Mouse (Mus musculus) T-helper 1 cell (primary cell): Measurements from ENCODE around the gene Cdh24.
"Not testable (repeated sequence)": the region's sequence is repeated elsewhere in the genome, so short reads cannot be mapped to it uniquely, and the experiment has no call there.

Experiments used
- in situ Hi-C: fragments of 300-600 bp; cut with MboI, MseI; formaldehyde crosslinking; loops from one replicate; pipeline ENCODE4 v1.15.1; 2025; ENCODE audit warnings: high pct_unique_total_duplicates

The Cdh24 gene

GRCm38 (mm10) chr14:54643011-54643410 is 1.8 kb upstream of the Cdh24 start:
- in situ Hi-C loops, result loop anchor here (5.0 kb wide), 1 partner anchor 76 kb away; no protein-coding TSS in a partner anchor

DNA sequence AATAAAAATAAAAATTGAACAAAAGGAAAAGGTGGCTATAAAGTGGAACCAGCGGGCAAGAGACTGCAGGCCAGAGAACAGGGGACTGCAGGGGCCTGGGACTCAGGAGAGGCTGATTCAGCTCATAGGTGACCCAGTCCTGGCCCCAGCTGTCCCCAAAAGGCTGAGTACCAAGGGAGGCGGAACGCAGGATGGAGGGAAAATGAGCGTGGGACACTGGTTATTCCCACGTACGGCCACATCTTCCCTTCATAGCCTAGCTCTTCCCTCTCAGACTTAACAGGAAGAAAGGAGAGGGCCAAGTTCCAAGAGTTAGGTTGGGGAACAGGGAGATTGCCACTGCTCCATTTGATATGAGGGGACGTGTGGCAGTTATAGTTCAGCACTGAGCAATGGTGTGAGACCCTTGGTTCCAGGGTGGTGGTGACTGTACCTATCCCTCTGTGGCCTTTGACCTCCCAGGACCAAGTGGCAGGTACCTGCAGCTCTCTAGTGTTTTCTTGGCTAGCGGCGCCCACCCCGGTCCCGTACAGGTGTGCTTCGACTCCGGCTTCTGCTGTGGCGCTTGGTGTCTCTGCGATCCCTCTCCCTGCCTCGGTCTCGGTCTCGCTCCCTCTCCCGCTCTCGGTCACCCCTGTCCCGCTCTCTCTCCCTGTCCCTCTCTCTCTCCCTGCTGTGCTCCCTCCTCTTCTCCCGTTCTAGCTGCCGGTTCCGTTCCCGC is 1.2 kb upstream of the Cdh24 start:
- in situ Hi-C loops, result loop anchor here (5.0 kb wide), 1 partner anchor 75 kb away; no protein-coding TSS in a partner anchor

DNA sequence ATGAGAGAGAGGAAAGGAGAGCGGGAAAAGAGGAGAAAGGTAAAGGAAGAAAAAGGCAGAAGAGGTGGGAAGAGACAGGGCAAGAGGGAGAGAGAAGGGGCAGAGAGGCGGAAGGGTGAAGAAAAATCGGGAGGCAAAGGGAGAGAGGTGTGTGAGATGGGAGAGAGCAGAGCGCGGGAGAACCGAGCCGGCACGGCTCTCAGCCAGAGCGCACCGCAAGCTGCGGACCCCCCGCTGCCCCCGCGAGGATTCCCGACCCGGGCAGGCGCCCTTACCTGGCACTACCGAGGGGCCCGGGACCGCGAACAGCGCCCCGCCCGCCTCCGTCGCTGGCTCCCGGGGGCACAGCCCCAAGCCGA is 239 bp downstream of the Cdh24 start, which contains the start of gene Gm17606:
TSS of gene Gm17606 (plus strand) at position 7 of the 359 bp plus-strand sequence.
- in situ Hi-C loops, result loop anchor here (5.0 kb wide), 1 partner anchor 74 kb away; no protein-coding TSS in a partner anchor

DNA sequence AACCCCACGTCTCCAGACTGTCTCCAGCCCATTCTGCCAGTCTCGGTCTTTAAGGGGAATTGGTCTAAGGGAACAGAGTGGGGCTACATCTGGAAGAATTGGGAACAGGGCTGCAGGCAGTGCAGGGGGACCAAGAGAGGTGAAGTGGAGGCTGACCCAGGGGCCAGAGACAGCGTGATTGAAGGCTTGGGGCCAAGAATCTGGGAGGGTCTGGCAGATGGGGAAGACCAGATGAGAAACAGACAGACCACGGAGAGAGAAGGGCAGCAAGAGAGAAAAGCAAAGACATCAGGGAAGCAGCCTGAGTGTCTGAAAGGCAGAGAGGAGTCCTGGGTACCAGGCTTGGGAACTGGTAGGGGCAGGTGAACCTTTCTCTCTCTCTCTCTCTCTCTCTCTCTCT is 1.0 kb downstream of the Cdh24 start:
- in situ Hi-C loops, result loop anchor here (5.0 kb wide), 1 partner anchor 73 kb away; no protein-coding TSS in a partner anchor

DNA sequence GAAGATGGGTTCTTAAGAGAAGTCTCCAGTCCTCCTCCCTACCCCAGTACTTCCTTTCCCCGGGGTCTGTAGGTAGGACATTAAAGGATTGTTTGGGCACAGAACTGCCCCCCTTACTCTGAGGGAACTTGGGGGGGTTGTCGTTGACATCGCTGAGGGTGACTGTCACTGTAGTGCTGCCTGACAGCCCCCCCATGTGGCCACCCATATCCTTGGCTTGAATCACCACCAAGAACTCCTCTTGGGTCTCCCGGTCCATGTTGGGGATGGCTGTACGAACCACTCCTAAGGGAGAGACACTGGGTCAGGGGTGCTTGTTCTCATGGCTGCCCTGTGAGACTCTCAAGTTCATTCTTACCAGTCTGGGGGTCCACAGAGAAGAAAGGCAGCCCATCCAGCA is 3.0 kb downstream of the Cdh24 start:
- in situ Hi-C loops, result no loop called here

DNA sequence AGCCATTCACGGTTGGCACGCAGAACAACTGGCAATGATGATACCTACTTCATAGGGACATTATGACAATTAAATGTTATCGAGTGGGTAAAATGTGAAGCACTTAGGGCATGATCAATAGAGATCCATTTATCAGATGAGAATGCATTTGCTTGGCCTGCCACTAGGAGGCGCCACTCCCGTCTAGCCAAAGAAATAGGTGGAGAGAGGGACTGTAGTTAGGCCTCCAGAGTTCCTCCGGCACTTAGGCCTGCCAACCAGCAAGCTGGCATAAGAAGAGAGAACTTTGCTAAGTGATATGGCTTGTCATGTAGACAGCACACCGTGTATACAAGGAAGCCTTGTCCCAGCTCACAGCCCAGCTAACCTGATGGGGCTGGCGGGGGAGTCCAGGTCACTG is 4.2 kb downstream of the Cdh24 start:
- in situ Hi-C loops, result no loop called here

DNA sequence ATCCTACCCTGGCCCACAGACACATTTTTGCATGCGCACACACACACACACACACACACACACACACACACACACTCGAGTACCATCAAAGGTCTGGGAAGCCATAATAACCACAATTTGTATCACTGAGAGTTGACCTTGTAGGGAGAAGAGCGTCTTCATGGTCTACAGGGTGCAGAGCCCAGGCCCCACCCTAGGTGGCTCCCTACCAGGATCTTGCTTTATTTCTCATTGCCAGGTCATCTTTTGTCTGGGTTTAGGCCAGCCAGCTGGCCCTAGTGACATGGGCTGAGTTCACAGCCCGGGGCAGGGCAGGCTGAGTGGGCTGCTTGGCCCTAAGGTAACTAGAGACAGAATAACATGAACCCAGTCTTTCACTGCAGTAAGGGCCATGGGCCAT is 7.0 kb downstream of the Cdh24 start:
- in situ Hi-C loops, result no loop called here

DNA sequence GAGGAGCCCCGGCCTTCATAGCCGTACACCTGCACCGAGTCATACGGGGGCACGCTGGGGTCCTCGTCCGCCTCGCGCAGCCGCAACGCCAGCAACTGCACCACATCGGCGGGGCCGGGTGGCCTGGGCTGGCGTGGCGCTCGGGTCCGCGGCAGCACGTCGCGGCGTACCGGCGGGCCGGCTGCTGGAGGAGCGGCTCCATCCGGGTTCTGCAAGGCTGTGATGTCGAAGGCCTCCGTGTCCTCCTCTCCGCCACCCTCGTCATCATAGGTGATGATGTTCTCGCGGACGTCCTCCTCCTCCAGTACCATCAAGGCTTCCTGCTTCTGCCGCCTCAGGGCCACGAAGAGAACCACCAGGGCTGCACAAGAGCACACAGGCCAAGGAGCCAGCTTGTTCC is 8.9 kb downstream of the Cdh24 start:
- in situ Hi-C loops, result no loop called here

DNA sequence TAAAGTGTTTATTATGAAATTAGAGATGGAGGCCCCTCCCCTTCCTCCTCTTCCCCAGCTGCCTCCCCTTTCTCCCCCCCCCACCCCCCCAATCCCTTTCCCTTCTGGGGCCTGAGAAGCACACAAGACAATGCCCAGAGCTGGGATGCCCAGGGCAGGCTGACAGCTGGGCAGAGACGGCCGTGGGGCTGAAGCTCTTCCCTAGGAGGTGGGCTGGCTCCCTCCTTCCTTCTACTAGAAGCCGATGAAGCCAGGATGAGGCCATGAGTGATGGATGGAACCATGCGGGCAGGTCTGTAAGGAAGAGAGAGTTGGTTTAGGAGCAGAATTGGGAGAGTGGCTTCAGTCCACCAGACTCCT is 9.9 kb downstream of the Cdh24 start:
- in situ Hi-C loops, result no loop called here

GRCm38 (mm10) chr14:54630583-54631239 is 10.5 kb downstream of the Cdh24 start:
- in situ Hi-C loops, result no loop called here

GRCm38 (mm10) chr14:54629797-54630196 is 11.4 kb downstream of the Cdh24 start:
- in situ Hi-C loops, result no loop called here

DNA sequence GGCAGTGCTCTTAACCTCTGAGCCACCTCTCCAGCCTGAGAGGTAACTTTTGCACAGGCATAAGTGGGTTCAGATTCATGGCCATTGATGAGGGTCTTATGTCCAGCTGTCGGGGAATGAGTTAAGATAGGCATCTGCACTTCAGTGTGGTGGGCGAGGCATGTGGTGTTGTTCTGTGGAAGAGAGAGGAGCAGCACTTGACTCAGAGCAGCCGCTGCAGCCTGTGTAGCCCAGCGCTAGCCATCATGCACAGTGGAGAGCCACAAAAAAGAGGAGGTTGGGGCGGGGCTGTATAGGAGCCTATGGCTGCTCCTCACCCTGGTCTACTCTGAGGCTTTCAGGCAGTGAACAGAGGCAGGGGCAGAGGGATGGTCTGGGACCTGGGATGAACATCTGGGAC is 13.1 kb downstream of the Cdh24 start:
- in situ Hi-C loops, result no loop called here

DNA sequence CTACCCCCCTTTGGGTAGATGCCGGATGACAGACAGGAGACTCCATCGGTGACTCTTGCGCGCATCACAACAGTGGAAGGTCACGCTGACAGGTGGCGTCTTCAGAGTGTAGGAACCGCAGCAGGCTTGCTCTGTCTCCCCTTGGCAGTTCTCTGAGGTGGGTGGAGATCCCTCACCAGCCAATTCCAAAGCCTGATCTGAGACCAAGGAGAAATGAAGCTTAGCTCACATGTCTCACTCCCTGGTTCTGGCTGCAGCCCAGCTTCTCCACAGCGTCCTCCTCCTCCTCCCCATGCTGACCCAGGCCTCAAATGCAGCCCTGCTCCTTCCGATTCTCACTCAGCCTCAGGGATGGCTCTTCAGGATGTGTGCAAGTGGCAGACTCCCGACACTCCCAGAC is 16.2 kb downstream of the Cdh24 start:
- in situ Hi-C loops, result no loop called here

DNA sequence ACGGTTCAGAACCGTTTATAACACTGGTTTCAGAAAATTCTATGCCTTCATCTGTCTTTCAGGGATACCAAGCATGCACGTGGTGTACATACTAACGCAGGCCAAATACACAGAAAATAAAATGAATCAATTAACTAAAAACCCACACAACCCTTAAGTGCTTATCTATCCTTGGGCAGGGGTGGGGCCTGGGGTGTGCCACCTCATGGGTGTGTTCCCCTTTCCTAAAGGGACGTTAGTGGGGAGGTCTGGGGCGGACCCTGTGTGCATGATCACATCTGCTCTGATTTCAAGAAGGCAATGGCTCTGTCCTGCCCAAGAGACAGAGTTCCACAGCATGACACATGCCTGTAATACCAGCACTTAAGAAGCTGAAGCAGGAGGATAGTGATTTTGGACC is 17.8 kb downstream of the Cdh24 start:
- in situ Hi-C loops, result no loop called here

DNA sequence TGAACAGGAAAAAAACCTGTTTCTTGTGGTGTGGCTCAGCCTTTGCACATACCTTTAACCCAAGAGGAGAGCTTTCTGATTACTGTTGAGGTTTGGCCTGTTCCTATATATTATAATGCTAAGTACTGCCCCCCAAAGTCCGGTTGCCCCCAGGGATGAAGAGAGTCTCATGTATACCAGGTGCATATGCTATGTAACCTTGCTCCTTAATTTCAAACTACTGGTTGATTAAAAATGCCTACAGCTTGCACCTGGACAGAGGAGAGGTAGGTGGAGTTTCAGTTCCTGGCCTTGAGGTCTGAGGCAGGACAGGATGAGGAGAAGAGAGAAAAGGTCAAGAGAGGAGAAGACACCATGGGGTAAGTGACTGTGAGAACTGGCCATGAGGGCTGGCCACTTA is 20.0 kb downstream of the Cdh24 start, which contains the start of gene Psmb11:
TSS of gene Psmb11 (plus strand) at position 301 of the 400 bp plus-strand sequence.
- in situ Hi-C loops, result no loop called here

DNA sequence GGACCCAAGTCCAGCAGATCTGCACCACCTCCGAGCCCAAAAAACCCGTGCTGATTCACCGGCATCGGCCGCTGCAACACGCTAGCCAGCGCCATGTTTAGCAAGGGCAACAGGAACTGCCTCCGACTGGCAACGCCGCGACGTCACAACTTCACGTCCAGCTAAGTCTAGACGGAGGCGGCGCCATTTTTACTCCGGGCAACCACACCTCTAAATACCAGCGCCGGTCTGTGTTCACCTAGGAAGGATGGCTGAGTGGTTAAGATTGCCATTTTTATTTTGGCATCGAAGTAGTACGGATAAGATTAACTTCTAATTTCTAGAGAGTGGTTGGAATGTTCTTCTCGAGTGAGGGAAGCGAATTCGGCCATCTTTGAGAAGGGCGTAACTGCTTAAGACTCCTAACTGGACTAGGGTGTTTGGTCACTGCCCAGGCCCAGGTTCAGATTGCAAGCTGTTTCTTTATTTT is 23.2 kb downstream of the Cdh24 start, which contains the start of gene Psmb5:
TSS of gene Psmb5 (minus strand) at position 126 of the 469 bp plus-strand sequence.
- in situ Hi-C loops, result no loop called here

- in situ Hi-C loops, result no loop called here
Measured at GRCm38 (mm10) chr14:54617152-54617896, 23.8 kb downstream of the Cdh24 start.

DNA sequence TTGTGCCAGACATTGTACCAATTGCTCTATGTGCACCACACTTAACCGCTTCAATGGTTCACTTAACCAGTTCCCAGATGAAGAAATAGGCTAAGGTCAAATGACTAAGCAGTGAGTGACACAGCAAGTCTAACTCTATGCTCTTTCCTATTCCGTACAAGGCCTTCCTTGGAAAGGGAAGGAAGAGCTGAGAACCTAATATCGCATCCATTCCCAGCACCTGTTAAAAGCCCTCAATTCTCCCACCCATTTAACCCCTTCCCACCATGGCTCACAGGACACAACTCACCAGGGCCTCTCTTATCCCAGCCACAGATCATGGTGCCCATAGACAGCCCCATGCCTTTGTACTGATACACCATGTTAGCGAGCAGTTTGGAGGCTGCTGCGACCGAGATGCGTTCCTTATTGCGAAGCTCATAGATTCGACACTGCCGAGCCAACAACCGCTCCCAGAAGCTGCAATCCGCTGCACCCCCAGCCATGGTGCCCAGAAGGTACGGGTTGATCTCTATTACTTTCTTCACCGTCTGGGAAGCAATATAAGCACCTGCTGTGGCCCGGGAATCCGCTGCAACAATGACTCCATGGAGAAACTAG is 24.8 kb downstream of the Cdh24 start:
- in situ Hi-C loops, result no loop called here

DNA sequence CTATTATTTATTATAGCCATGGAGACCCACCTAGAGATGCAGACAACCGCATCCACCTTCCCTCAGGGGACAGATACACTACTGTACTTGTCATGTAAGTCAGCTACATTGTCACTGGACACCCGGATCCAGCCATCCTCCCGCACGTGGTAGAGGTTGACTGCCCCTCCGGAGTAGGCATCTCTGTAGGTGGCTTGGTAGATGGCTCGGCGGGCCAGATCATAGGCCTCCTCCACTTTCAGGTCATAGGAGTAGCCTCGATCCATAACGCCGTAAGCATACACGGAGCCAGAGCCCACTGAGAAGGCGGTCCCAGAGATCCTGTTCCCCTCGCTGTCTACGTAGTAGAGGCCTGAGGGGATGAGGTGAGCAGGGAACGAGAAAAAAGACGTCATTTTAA is 27.0 kb downstream of the Cdh24 start:
- in situ Hi-C loops, result not testable (repeated sequence)

GRCm38 (mm10) chr14:54610648-54611047 is 30.5 kb downstream of the Cdh24 start:
- in situ Hi-C loops, result no loop called here

GRCm38 (mm10) chr14:54609962-54610361 is 31.2 kb downstream of the Cdh24 start:
- in situ Hi-C loops, result no loop called here

- in situ Hi-C loops, result no loop called here
Measured at GRCm38 (mm10) chr14:54609245-54609644, 31.9 kb downstream of the Cdh24 start.
